Mouse (Mus musculus) ES-Bruce4 (cell line): ENCODE results near the gene Dapk2. TPM values are rescaled to one million over a fixed set of nuclear protein-coding genes. Genes with fewer than 3 reads are reported as not detected.
A peak's percentile ranks its signal among the peaks of the same experiment; 100 is the strongest.

Source experiments
- H3K27ac ChIP-seq: 2 replicates; pipeline ENCODE4 v1.5.1; 2012; ENCODE audit warnings: low read length, inconsistent platforms; ENCODE audit not compliant: insufficient read depth
- H3K27me3 ChIP-seq: 2 replicates; pipeline ENCODE4 v1.6.1; 2012; ENCODE audit warnings: mild to moderate bottlenecking, low read length, inconsistent platforms; ENCODE audit not compliant: control insufficient read depth, poor library complexity, insufficient read depth, severe bottlenecking
- H3K36me3 ChIP-seq: 2 replicates; pipeline ENCODE4 v1.6.1; 2012; ENCODE audit warnings: inconsistent platforms, mild to moderate bottlenecking, low read length, moderate library complexity; ENCODE audit not compliant: control insufficient read depth, poor library complexity, insufficient read depth, severe bottlenecking
- H3K4me1 ChIP-seq: one replicate; pipeline ENCODE4 v1.8.1; 2011; ENCODE audit warnings: low read length; ENCODE audit not compliant: control insufficient read depth, insufficient read depth
- H3K4me3 ChIP-seq: 2 replicates; pipeline ENCODE4 v1.5.1; 2011; ENCODE audit warnings: low read depth, mild to moderate bottlenecking, low read length
- H3K9ac ChIP-seq: 2 replicates; pipeline ENCODE4 v1.6.1; 2012; ENCODE audit warnings: low read depth, mild to moderate bottlenecking, inconsistent platforms; ENCODE audit not compliant: poor library complexity, severe bottlenecking
- H3K9me3 ChIP-seq: replicated peaks from 2 replicates; pipeline ENCODE4 v1.6.1; 2012; ENCODE audit warnings: mild to moderate bottlenecking, low read length, inconsistent platforms; ENCODE audit not compliant: control insufficient read depth, poor library complexity, insufficient read depth, severe bottlenecking
- CTCF ChIP-seq: IDR thresholded peaks from one replicate; pipeline ENCODE4 v1.8.1; 2011; ENCODE audit warnings: low read depth, low read length
- EP300 ChIP-seq: IDR thresholded peaks from 2 replicates; pipeline ENCODE4 v1.6.1; 2011; ENCODE audit warnings: low read depth, low read length; ENCODE audit not compliant: insufficient read depth
- POLR2A ChIP-seq: IDR thresholded peaks from one replicate; pipeline ENCODE4 v1.8.1; 2011; ENCODE audit warnings: low read length; ENCODE audit not compliant: insufficient read depth
- polyA plus RNA-seq: library from polyadenylated mRNA; stranded (reverse); fragments of >200 nt; gene quantifications from 2 replicates; pipeline ENCODE4 v1.2.4, GENCODE M21; 2011; ENCODE audit warnings: low read depth; ENCODE audit not compliant: missing spikeins, insufficient read depth, insufficient read length

Dapk2 gene
- polyA plus RNA-seq, 1 experiment: 0.45 TPM

- Histone ChIP-seq H3K4me1 (no peaks in the 10 kb centered on the region), H3K36me3 (no peaks in the 10 kb centered on the region), H3K9ac (no peak overlapping the region), H3K27ac (no peak overlapping the region), H3K27me3 (no peaks in the 10 kb centered on the region), H3K4me3 (no peak overlapping the region), H3K9me3 (no peaks in the 10 kb centered on the region)
- peak; percentile 7 for TF ChIP-seq CTCF
- TF ChIP-seq EP300: no peak
Observed at GRCm38 (mm10) chr9:66240991-66241390, 83.0 kb downstream of the Dapk2 start.

GRCm38 (mm10) chr9:66241722-66242121 is 83.7 kb downstream of the Dapk2 start:
- no peaks in the 10 kb centered on the region for H3K4me1 ChIP-seq
- H3K9me3 ChIP-seq: no peaks in the 10 kb centered on the region
- TF ChIP-seq POLR2A (no peak), EP300 (no peak), CTCF (no peak)
- H3K4me3 ChIP-seq: no peak overlapping the region
- H3K36me3 ChIP-seq: no peaks in the 10 kb centered on the region
- H3K9ac ChIP-seq: no peak overlapping the region
- no peak overlapping the region for H3K27ac ChIP-seq
- H3K27me3 ChIP-seq: no peaks in the 10 kb centered on the region

- TF ChIP-seq POLR2A: no peak
- TF ChIP-seq CTCF: no peak
- TF ChIP-seq EP300: no peak
- H3K27me3 ChIP-seq: no peaks in the 10 kb centered on the region
- H3K27ac ChIP-seq: no peak overlapping the region
- H3K4me3 ChIP-seq: no peak overlapping the region
- H3K4me1 ChIP-seq: no peaks in the 10 kb centered on the region
- no peak overlapping the region for H3K9ac ChIP-seq
- no peaks in the 10 kb centered on the region for H3K9me3 ChIP-seq
- H3K36me3 ChIP-seq: no peaks in the 10 kb centered on the region
Observed at GRCm38 (mm10) chr9:66243240-66243639, 85.2 kb downstream of the Dapk2 start.

- Histone ChIP-seq H3K36me3 (no peaks in the 10 kb centered on the region), H3K9me3 (no peaks in the 10 kb centered on the region), H3K9ac (no peak overlapping the region), H3K4me1 (no peaks in the 10 kb centered on the region), H3K4me3 (no peak overlapping the region), H3K27me3 (no peaks in the 10 kb centered on the region), H3K27ac (no peak overlapping the region)
- no peak for TF ChIP-seq CTCF
- TF ChIP-seq EP300: no peak
- no peak for TF ChIP-seq POLR2A
Observed at GRCm38 (mm10) chr9:66244079-66244478, 86.1 kb downstream of the Dapk2 start.

- Histone ChIP-seq H3K27ac (no peak overlapping the region), H3K9me3 (no peaks in the 10 kb centered on the region), H3K9ac (no peak overlapping the region), H3K36me3 (no peaks in the 10 kb centered on the region), H3K27me3 (no peaks in the 10 kb centered on the region), H3K4me3 (no peak overlapping the region), H3K4me1 (no peaks in the 10 kb centered on the region)
- TF ChIP-seq EP300 (no peak), POLR2A (no peak), CTCF (no peak)
Observed at GRCm38 (mm10) chr9:66245707-66246106, 87.7 kb downstream of the Dapk2 start.

GRCm38 (mm10) chr9:66249281-66249680 is 91.3 kb downstream of the Dapk2 start:
- H3K36me3 ChIP-seq: no peaks in the 10 kb centered on the region
- H3K9me3 ChIP-seq: no peaks in the 10 kb centered on the region
- no peaks in the 10 kb centered on the region for H3K4me1 ChIP-seq
- no peak overlapping the region for H3K27ac ChIP-seq
- no peak overlapping the region for H3K4me3 ChIP-seq
- no peak overlapping the region for H3K9ac ChIP-seq
- H3K27me3 ChIP-seq: no peaks in the 10 kb centered on the region
- TF ChIP-seq EP300 (no peak), POLR2A (no peak), CTCF (no peak)

- Histone ChIP-seq H3K27ac (no peak overlapping the region), H3K9ac (no peak overlapping the region), H3K9me3 (no peaks in the 10 kb centered on the region), H3K36me3 (no peaks in the 10 kb centered on the region), H3K4me3 (no peak overlapping the region), H3K4me1 (no peaks in the 10 kb centered on the region), H3K27me3 (no peaks in the 10 kb centered on the region)
- TF ChIP-seq POLR2A (no peak), CTCF (no peak), EP300 (no peak)
Observed at GRCm38 (mm10) chr9:66251159-66251691, 93.2 kb downstream of the Dapk2 start.
